Mouse (Mus musculus): Measurements from ENCODE around the gene Hfm1.

GRCm38 (mm10) chr5:106896879-106897278 is 29.2 kb downstream of the Hfm1 start:
- no peak for TF ChIP-seq GATA1 (IDR thresholded peaks at IDR 0.05; ENCODE audit: low read length)
- TF ChIP-seq TAL1 (IDR thresholded peaks at IDR 0.05; ENCODE audit: low read length) = no peak

All from erythroblast, embryonic 14.5 days (primary cell).